Mouse (Mus musculus) gastrocnemius, adult 18-20 months (tissue): ENCODE measurements around the gene Ncapg2. TPM values are rescaled to one million over a fixed set of nuclear protein-coding genes. Genes with fewer than 3 reads are reported as not detected.

Experiments
- total RNA-seq, 2 experiments: library from RNA; stranded (reverse); gene quantifications; 2 replicates each; pipeline ENCODE4 v1.2.3; 2021

The Ncapg2 gene
- total RNA-seq, 2 experiments from 2014 or later = 0.73 to 1.5 TPM

Other genes starting within 250 kb of the Ncapg2 start
- gene Wdr60, start 142.4 kb upstream of the Ncapg2 start, total RNA-seq = 10 to 100 TPM; 14.8 to 16.7 TPM
- not detected for gene Gm11027, start 130.0 kb upstream of the Ncapg2 start, total RNA-seq
- gene Esyt2, start 124.2 kb upstream of the Ncapg2 start, total RNA-seq = 10 to 100 TPM; 26.0 to 30.2 TPM
- gene Ptprn2, start 80.3 kb downstream of the Ncapg2 start, total RNA-seq = not detected